Mouse (Mus musculus) intestine, embryonic 14.5 days (tissue): ENCODE measurements around the gene Vps8. TPM values are rescaled to one million over a fixed set of nuclear protein-coding genes. Genes with fewer than 3 reads are reported as not detected.

Source experiments
- ATAC-seq: fragments of 200-750 bp; cut with Nextera tagmentation; replicated peaks from 2 replicates; pipeline ENCODE4 v1.8.0; 2017; ENCODE audit warnings: low read depth, moderate number of reproducible peaks, moderate TSS enrichment, moderate library complexity; ENCODE audit not compliant: low FRiP score, low TSS enrichment
- DNase-seq: peaks from one replicate; pipeline ENCODE4 v3.0.0-alpha.2; 2018; ENCODE audit warnings: low spot score
- H3K27ac ChIP-seq: fragments of 300-500 bp; sonication (generic); 2 replicates; pipeline ENCODE4 v1.5.1; 2014; ENCODE audit warnings: low read depth, mild to moderate bottlenecking, control low read depth
- H3K27me3 ChIP-seq: fragments of 300-500 bp; sonication (generic); replicated peaks from 2 replicates; pipeline ENCODE4 v1.6.1; 2014; ENCODE audit warnings: low read length, control low read depth; ENCODE audit not compliant: control insufficient read depth, insufficient read depth
- H3K36me3 ChIP-seq: fragments of 300-500 bp; sonication (generic); 2 replicates; pipeline ENCODE4 v1.6.1; 2014; ENCODE audit warnings: low read length, control low read depth; ENCODE audit not compliant: control insufficient read depth, insufficient read depth
- H3K4me1 ChIP-seq: fragments of 300-500 bp; sonication (generic); replicated peaks from 2 replicates; pipeline ENCODE4 v1.6.1; 2014; ENCODE audit warnings: low read length, control low read depth, mixed read lengths; ENCODE audit not compliant: control insufficient read depth, insufficient read depth
- H3K4me2 ChIP-seq: fragments of 300-500 bp; sonication (generic); 2 replicates; pipeline ENCODE4 v1.6.1; 2014; ENCODE audit warnings: low read length
- H3K4me3 ChIP-seq: fragments of 300-500 bp; sonication (generic); 2 replicates; pipeline ENCODE4 v1.5.1; 2014; ENCODE audit warnings: low read depth, low read length, control low read depth, mixed read lengths
- H3K9ac ChIP-seq: fragments of 300-500 bp; sonication (generic); 2 replicates; pipeline ENCODE4 v1.6.1; 2014; ENCODE audit warnings: mild to moderate bottlenecking, low read length
- H3K9me3 ChIP-seq: fragments of 300-500 bp; sonication (generic); 2 replicates; pipeline ENCODE4 v1.6.1; 2016; ENCODE audit warnings: low read length, control low read depth; ENCODE audit not compliant: control insufficient read depth
- WGBS: fragments of 180-500 bp; shearing (Covaris S2); extraction: QIAGEN DNeasy Blood & Tissue Kit; methylation state at CpG from one replicate; pipeline ENCODE4 v1.1.7; 2014; 5-methylcytosine and 5-hydroxymethylcytosine counted together
- polyA plus RNA-seq: library from polyadenylated mRNA; unstranded; fragments of >200 nt; fragmentation: Nextera tagmentation; extraction: Ambion mirVana; gene quantifications from 2 replicates; pipeline ENCODE4 v1.2.1, GENCODE M21; 2014

The Vps8 gene
- polyA plus RNA-seq, 1 experiment from 2014 or later = 14.4 TPM

- Histone ChIP-seq H3K27ac (peak overlapping the region; percentile 33; the same call in 1 of the 2 replicates), H3K4me2 (no peak overlapping the region)
- ATAC-seq = no peak
Measured at GRCm38 (mm10) chr16:21441012-21441411, 18.1 kb downstream of the Vps8 start.

GRCm38 (mm10) chr16:21445026-21445625 lies 22.2 kb downstream of the Vps8 start:
- ATAC-seq = no peak
- H3K4me3 ChIP-seq = no peak overlapping the region
- no peak for DNase-seq
- H3K27me3 ChIP-seq = no peaks in the 10 kb centered on the region
- peaks cover 10% of the 10 kb centered on the region; the same call in 1 of the 2 replicates for H3K4me1 ChIP-seq
- H3K36me3 ChIP-seq = no peaks in the 10 kb centered on the region
- no peak overlapping the region for H3K9ac ChIP-seq
- no peaks in the 10 kb centered on the region for H3K9me3 ChIP-seq
- no peak overlapping the region for H3K27ac ChIP-seq
- no peak overlapping the region for H3K4me2 ChIP-seq
- WGBS = 44% methylated on average over 9 of the region's 9 CpGs

More at GRCm38 (mm10) chr16:21441012-21441411, 18.1 kb downstream of the Vps8 start:
- no peaks in the 10 kb centered on the region for H3K27me3 ChIP-seq
- H3K9me3 ChIP-seq = no peaks in the 10 kb centered on the region
- no peak overlapping the region for H3K9ac ChIP-seq
- DNase-seq = no peak
- no peak overlapping the region for H3K4me3 ChIP-seq
- H3K4me1 ChIP-seq = peaks cover 3% of the 10 kb centered on the region; the same call in 1 of the 2 replicates
- 0 out of 2 replicates have a peak, but pooled peaks cover 5% of the 10 kb centered on the region for H3K36me3 ChIP-seq

- DNase-seq (no peak), ATAC-seq (no peak)
- WGBS = 77% methylated on average over 5 of the region's 5 CpGs
- Histone ChIP-seq H3K4me1 (peaks cover 7% of the 10 kb centered on the region; the same call in 1 of the 2 replicates), H3K9me3 (no peaks in the 10 kb centered on the region), H3K4me3 (no peak overlapping the region), H3K4me2 (no peak overlapping the region), H3K27ac (no peak overlapping the region), H3K27me3 (no peaks in the 10 kb centered on the region), H3K9ac (no peak overlapping the region), H3K36me3 (no peaks in the 10 kb centered on the region)
Measured at GRCm38 (mm10) chr16:21447447-21447846, 24.5 kb downstream of the Vps8 start.

- Histone ChIP-seq H3K9ac (no peak overlapping the region), H3K4me1 (peaks cover 7% of the 10 kb centered on the region; the same call in 1 of the 2 replicates), H3K4me2 (no peak overlapping the region), H3K36me3 (no peaks in the 10 kb centered on the region), H3K9me3 (no peaks in the 10 kb centered on the region), H3K27me3 (no peaks in the 10 kb centered on the region), H3K27ac (no peak overlapping the region), H3K4me3 (no peak overlapping the region)
- no peak for ATAC-seq
- whole genome bisulfite sequencing = 89% methylated on average over 5 of the region's 5 CpGs
- no peak for DNase-seq
Measured at GRCm38 (mm10) chr16:21448464-21448863, 25.5 kb downstream of the Vps8 start.

GRCm38 (mm10) chr16:21449890-21450289 lies 27.0 kb downstream of the Vps8 start:
- Histone ChIP-seq H3K9me3 (no peaks in the 10 kb centered on the region), H3K4me3 (no peak overlapping the region), H3K27me3 (no peaks in the 10 kb centered on the region), H3K9ac (no peak overlapping the region), H3K27ac (no peak overlapping the region; the same call in 1 of the 2 replicates), H3K36me3 (no peaks in the 10 kb centered on the region), H3K4me2 (no peak overlapping the region), H3K4me1 (peaks cover 7% of the 10 kb centered on the region; the same call in 1 of the 2 replicates)
- ATAC-seq (no peak), DNase-seq (no peak)
- 25% methylated on average over 8 of the region's 8 CpGs for WGBS

- Histone ChIP-seq H3K9me3 (no peaks in the 10 kb centered on the region), H3K36me3 (0 out of 2 replicates have a peak, but pooled peaks cover 7% of the 10 kb centered on the region), H3K27me3 (no peaks in the 10 kb centered on the region), H3K9ac (no peak overlapping the region), H3K4me1 (peaks cover 7% of the 10 kb centered on the region; the same call in 1 of the 2 replicates), H3K4me3 (no peak overlapping the region), H3K4me2 (no peak overlapping the region), H3K27ac (no peak overlapping the region)
- WGBS = 80% methylated on average over 6 of the region's 6 CpGs
- ATAC-seq (no peak), DNase-seq (no peak)
Measured at GRCm38 (mm10) chr16:21452569-21452968, 29.7 kb downstream of the Vps8 start.

- Histone ChIP-seq H3K36me3 (peaks cover 17% of the 10 kb centered on the region; the same call in 1 of the 2 replicates), H3K27me3 (no peaks in the 10 kb centered on the region), H3K9me3 (no peaks in the 10 kb centered on the region), H3K4me2 (no peak overlapping the region), H3K4me3 (no peak overlapping the region), H3K27ac (no peak overlapping the region), H3K4me1 (no peaks in the 10 kb centered on the region), H3K9ac (no peak overlapping the region)
- no peak for DNase-seq
- WGBS = 82% methylated on average over 14 of the region's 14 CpGs
- no peak for ATAC-seq
Measured at GRCm38 (mm10) chr16:21457639-21458369, 34.9 kb downstream of the Vps8 start.

GRCm38 (mm10) chr16:21465868-21466267 lies 43.0 kb downstream of the Vps8 start:
- no peaks in the 10 kb centered on the region for H3K27me3 ChIP-seq
- H3K4me3 ChIP-seq = no peak overlapping the region
- H3K4me2 ChIP-seq = no peak overlapping the region
- no peak overlapping the region for H3K27ac ChIP-seq
- peaks cover 28% of the 10 kb centered on the region for H3K36me3 ChIP-seq
- ATAC-seq (no peak), DNase-seq (no peak)
- no peak overlapping the region for H3K9ac ChIP-seq
- peaks cover 4% of the 10 kb centered on the region; the same call in 1 of the 2 replicates for H3K9me3 ChIP-seq
- WGBS = 79% methylated on average over 8 of the region's 8 CpGs
- H3K4me1 ChIP-seq = no peaks in the 10 kb centered on the region
